Mouse (Mus musculus): ENCODE data around the gene Qrsl1. TPM values are rescaled to one million over a fixed set of nuclear protein-coding genes. Genes with fewer than 3 reads are reported as not detected.

The Qrsl1 gene
- polyA plus RNA-seq, 1 experiment from 2014 or later = 22.2 TPM

- Histone ChIP-seq H3K9me3 (replicated peaks) (no peaks in the 10 kb centered on the region), H3K4me3 (replicated peaks) (no peak overlapping the region), H3K36me3 (no peaks in the 10 kb centered on the region), H3K4me2 (no peak overlapping the region), H3K9ac (replicated peaks) (no peak overlapping the region), H3K4me1 (no peaks in the 10 kb centered on the region), H3K27ac (replicated peaks) (no peak overlapping the region), H3K27me3 (replicated peaks) (no peaks in the 10 kb centered on the region)
- 86% methylated on average over 14 of the region's 14 CpGs for WGBS
- no peak for ATAC-seq (ENCODE audit: low FRiP score)
Measured at GRCm38 (mm10) chr10:43826773-43827621, 74.5 kb downstream of the Qrsl1 start.

GRCm38 (mm10) chr10:43825696-43826095 lies 75.8 kb downstream of the Qrsl1 start:
- 93% methylated on average over 6 of the region's 6 CpGs for WGBS
- H3K9me3 ChIP-seq (replicated peaks) = no peaks in the 10 kb centered on the region
- no peak for ATAC-seq (ENCODE audit: low FRiP score)
- H3K36me3 ChIP-seq = no peaks in the 10 kb centered on the region
- no peak overlapping the region for H3K27ac ChIP-seq (replicated peaks)
- H3K9ac ChIP-seq (replicated peaks) = no peak overlapping the region
- no peak overlapping the region for H3K4me3 ChIP-seq (replicated peaks)
- H3K4me2 ChIP-seq = no peak overlapping the region
- no peaks in the 10 kb centered on the region for H3K4me1 ChIP-seq
- H3K27me3 ChIP-seq (replicated peaks) = no peaks in the 10 kb centered on the region

- Histone ChIP-seq H3K36me3 (no peaks in the 10 kb centered on the region), H3K4me3 (replicated peaks) (no peak overlapping the region), H3K9ac (replicated peaks) (no peak overlapping the region), H3K27ac (replicated peaks) (no peak overlapping the region), H3K4me2 (no peak overlapping the region), H3K4me1 (no peaks in the 10 kb centered on the region), H3K9me3 (replicated peaks) (no peaks in the 10 kb centered on the region), H3K27me3 (replicated peaks) (no peaks in the 10 kb centered on the region)
- ATAC-seq (ENCODE audit: low FRiP score) = no peak
- WGBS = 92% methylated on average over 3 of the region's 3 CpGs
Measured at GRCm38 (mm10) chr10:43824713-43825112, 76.8 kb downstream of the Qrsl1 start.

Other genes starting within 250 kb of the Qrsl1 start
- 14.4 and 16.4 TPM in 2 replicates for gene Rtn4ip1, start 62 bp upstream of the Qrsl1 start, polyA plus RNA-seq (2015; fragmentation: Nextera tagmentation; extraction: Ambion mirVana)
- 0.12 and 0.33 TPM in 2 replicates for gene Crybg1, start 247.1 kb upstream of the Qrsl1 start, polyA plus RNA-seq (2015; fragmentation: Nextera tagmentation; extraction: Ambion mirVana)

All from neural tube, embryonic 15.5 days (tissue).